Mouse (Mus musculus): ENCODE measurements around the gene Kcnn1. TPM values are rescaled to one million over a fixed set of nuclear protein-coding genes. Genes with fewer than 3 reads are reported as not detected.

Gene Kcnn1
- polyA plus RNA-seq, 1 experiment from 2014 or later = 12.2 TPM

- Histone ChIP-seq H3K27me3 (ENCODE audit: control insufficient read depth, insufficient read depth, low read length) (no peaks in the 10 kb centered on the region), H3K4me3 (ENCODE audit: low read depth, low read length) (peak overlapping the region; percentile 57), H3K9me3 (ENCODE audit: control insufficient read depth, low read length) (no peaks in the 10 kb centered on the region), H3K4me1 (replicated peaks; ENCODE audit: control insufficient read depth, insufficient read depth, low read length) (peaks cover 5% of the 10 kb centered on the region; the same call in 1 of the 2 replicates), H3K27ac (ENCODE audit: low read depth, low read length) (peak overlapping the region; percentile 67), H3K4me2 (replicated peaks; ENCODE audit: low read depth, low read length) (peak overlapping the region; percentile 83), H3K36me3 (ENCODE audit: control insufficient read depth, insufficient read depth, low read length) (no peaks in the 10 kb centered on the region), H3K9ac (ENCODE audit: low read depth, low read length) (peak overlapping the region; percentile 70)
- 4% methylated on average over 59 of the region's 66 CpGs for WGBS
- no peak for DNase-seq (ENCODE audit: low spot score)
- ATAC-seq (ENCODE audit: low FRiP score) = peak; percentile 37
These were observed 24.2 kb downstream of the Kcnn1 start for GRCm38 (mm10) chr8:70838654-70839407.

DNA sequence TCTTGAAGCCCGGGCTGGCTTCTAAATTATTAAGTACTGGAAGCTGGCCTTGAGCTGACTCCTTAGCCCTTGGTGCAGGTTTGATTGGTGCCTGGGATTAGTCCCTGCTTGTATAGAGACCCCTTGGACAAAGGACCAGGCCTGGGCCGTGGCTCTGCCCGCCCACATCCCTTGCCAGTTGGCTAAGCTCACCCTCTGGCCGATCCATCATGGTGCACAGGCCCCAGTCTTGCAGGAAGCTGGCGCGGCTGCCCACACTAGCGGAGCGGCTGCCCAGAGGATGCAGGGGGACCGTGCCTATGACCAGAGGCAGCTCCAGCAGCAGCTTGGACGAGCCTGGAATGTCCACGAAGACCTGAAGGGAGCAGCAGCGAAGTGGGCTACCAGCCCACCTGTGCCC is 26.4 kb downstream of the Kcnn1 start:
- DNase-seq (ENCODE audit: low spot score) (no peak), ATAC-seq (ENCODE audit: low FRiP score) (no peak)
- H3K9ac ChIP-seq (ENCODE audit: low read depth, low read length) = no peak overlapping the region
- no peaks in the 10 kb centered on the region for H3K36me3 ChIP-seq (ENCODE audit: control insufficient read depth, insufficient read depth, low read length)
- H3K4me3 ChIP-seq (ENCODE audit: low read depth, low read length) = no peak overlapping the region
- 91% methylated on average over 12 of the region's 12 CpGs for WGBS
- H3K4me1 ChIP-seq (replicated peaks; ENCODE audit: control insufficient read depth, insufficient read depth, low read length) = peaks cover 5% of the 10 kb centered on the region; the same call in 1 of the 2 replicates
- no peak overlapping the region for H3K27ac ChIP-seq (ENCODE audit: low read depth, low read length)
- H3K27me3 ChIP-seq (ENCODE audit: control insufficient read depth, insufficient read depth, low read length) = no peaks in the 10 kb centered on the region
- no peak overlapping the region for H3K4me2 ChIP-seq (replicated peaks; ENCODE audit: low read depth, low read length)
- H3K9me3 ChIP-seq (ENCODE audit: control insufficient read depth, low read length) = no peaks in the 10 kb centered on the region

DNA sequence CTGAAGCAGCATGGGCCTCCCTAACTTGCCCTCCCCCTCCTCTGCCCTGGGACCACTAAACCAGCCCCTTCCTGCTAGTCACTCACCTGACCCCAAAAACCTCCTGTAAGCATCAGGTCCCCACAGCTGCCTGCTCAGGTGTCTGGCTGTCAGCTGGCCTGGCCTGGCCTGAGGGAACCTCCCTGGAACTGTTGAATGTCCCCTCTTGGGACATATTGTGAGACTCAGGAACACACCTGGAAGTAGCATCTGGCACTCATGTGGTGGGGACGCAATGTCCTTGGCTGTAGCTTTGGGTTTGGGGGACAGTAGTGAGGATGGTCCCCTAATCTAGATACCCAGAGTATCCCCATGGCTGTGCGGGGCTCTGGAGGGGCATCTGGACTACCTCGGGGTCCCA is 29.0 kb downstream of the Kcnn1 start:
- WGBS = 91% methylated on average over 3 of the region's 3 CpGs
- Histone ChIP-seq H3K27me3 (ENCODE audit: control insufficient read depth, insufficient read depth, low read length) (no peaks in the 10 kb centered on the region), H3K36me3 (ENCODE audit: control insufficient read depth, insufficient read depth, low read length) (no peaks in the 10 kb centered on the region), H3K4me3 (ENCODE audit: low read depth, low read length) (no peak overlapping the region), H3K4me1 (replicated peaks; ENCODE audit: control insufficient read depth, insufficient read depth, low read length) (peaks cover 3% of the 10 kb centered on the region; the same call in 1 of the 2 replicates), H3K4me2 (replicated peaks; ENCODE audit: low read depth, low read length) (no peak overlapping the region), H3K9me3 (ENCODE audit: control insufficient read depth, low read length) (no peaks in the 10 kb centered on the region), H3K27ac (ENCODE audit: low read depth, low read length) (no peak overlapping the region), H3K9ac (ENCODE audit: low read depth, low read length) (no peak overlapping the region)
- ATAC-seq (ENCODE audit: low FRiP score) (no peak), DNase-seq (ENCODE audit: low spot score) (no peak)

GRCm38 (mm10) chr8:70833520-70833919 is 29.5 kb downstream of the Kcnn1 start:
- Histone ChIP-seq H3K4me3 (ENCODE audit: low read depth, low read length) (no peak overlapping the region), H3K4me1 (replicated peaks; ENCODE audit: control insufficient read depth, insufficient read depth, low read length) (peaks cover 1% of the 10 kb centered on the region; the same call in 1 of the 2 replicates), H3K36me3 (ENCODE audit: control insufficient read depth, insufficient read depth, low read length) (no peaks in the 10 kb centered on the region), H3K27ac (ENCODE audit: low read depth, low read length) (no peak overlapping the region), H3K27me3 (ENCODE audit: control insufficient read depth, insufficient read depth, low read length) (no peaks in the 10 kb centered on the region), H3K4me2 (replicated peaks; ENCODE audit: low read depth, low read length) (no peak overlapping the region), H3K9me3 (ENCODE audit: control insufficient read depth, low read length) (no peaks in the 10 kb centered on the region), H3K9ac (ENCODE audit: low read depth, low read length) (no peak overlapping the region)
- no peak for ATAC-seq (ENCODE audit: low FRiP score)
- WGBS = 52% methylated on average over 15 of the region's 15 CpGs
- no peak for DNase-seq (ENCODE audit: low spot score)

- no peak overlapping the region for H3K4me2 ChIP-seq (replicated peaks; ENCODE audit: low read depth, low read length)
- no peak overlapping the region for H3K27ac ChIP-seq (ENCODE audit: low read depth, low read length)
- H3K4me3 ChIP-seq (ENCODE audit: low read depth, low read length) = no peak overlapping the region
- H3K9me3 ChIP-seq (ENCODE audit: control insufficient read depth, low read length) = no peaks in the 10 kb centered on the region
- ATAC-seq (ENCODE audit: low FRiP score) = no peak
- 56% methylated on average over 9 of the region's 9 CpGs for WGBS
- H3K27me3 ChIP-seq (ENCODE audit: control insufficient read depth, insufficient read depth, low read length) = no peaks in the 10 kb centered on the region
- no peaks in the 10 kb centered on the region for H3K36me3 ChIP-seq (ENCODE audit: control insufficient read depth, insufficient read depth, low read length)
- peak; percentile 18 for DNase-seq (ENCODE audit: low spot score)
- H3K9ac ChIP-seq (ENCODE audit: low read depth, low read length) = no peak overlapping the region
- H3K4me1 ChIP-seq (replicated peaks; ENCODE audit: control insufficient read depth, insufficient read depth, low read length) = no peaks in the 10 kb centered on the region
These were observed 30.0 kb downstream of the Kcnn1 start for GRCm38 (mm10) chr8:70833018-70833482.

DNA sequence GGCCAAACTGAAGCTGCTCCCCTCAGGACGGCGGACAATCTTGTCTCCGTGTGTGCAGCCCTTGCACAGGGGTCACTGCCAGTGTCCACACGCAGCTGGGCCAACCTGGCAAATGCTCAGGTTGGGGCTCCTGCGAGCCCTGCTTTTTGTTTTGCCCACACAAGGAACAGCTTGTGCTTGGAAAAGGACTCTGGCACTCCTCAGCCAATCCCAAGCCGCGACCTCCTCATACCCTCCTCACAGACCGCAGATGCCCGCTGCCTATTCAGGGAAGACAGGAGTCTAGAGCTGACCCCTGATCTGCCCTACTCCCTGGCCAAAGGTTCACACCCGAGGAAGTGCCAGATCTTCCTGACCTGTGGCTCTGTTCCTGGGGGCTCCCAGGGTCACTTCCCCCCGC is 30.7 kb downstream of the Kcnn1 start:
- Histone ChIP-seq H3K27ac (ENCODE audit: low read depth, low read length) (no peak overlapping the region), H3K27me3 (ENCODE audit: control insufficient read depth, insufficient read depth, low read length) (no peaks in the 10 kb centered on the region), H3K4me2 (replicated peaks; ENCODE audit: low read depth, low read length) (no peak overlapping the region), H3K9me3 (ENCODE audit: control insufficient read depth, low read length) (no peaks in the 10 kb centered on the region), H3K9ac (ENCODE audit: low read depth, low read length) (no peak overlapping the region), H3K4me3 (ENCODE audit: low read depth, low read length) (no peak overlapping the region), H3K36me3 (ENCODE audit: control insufficient read depth, insufficient read depth, low read length) (no peaks in the 10 kb centered on the region), H3K4me1 (replicated peaks; ENCODE audit: control insufficient read depth, insufficient read depth, low read length) (no peaks in the 10 kb centered on the region)
- ATAC-seq (ENCODE audit: low FRiP score) (no peak), DNase-seq (ENCODE audit: low spot score) (no peak)
- WGBS = 66% methylated on average over 11 of the region's 11 CpGs

- DNase-seq (ENCODE audit: low spot score) (no peak), ATAC-seq (ENCODE audit: low FRiP score) (no peak)
- Histone ChIP-seq H3K9ac (ENCODE audit: low read depth, low read length) (no peak overlapping the region), H3K27me3 (ENCODE audit: control insufficient read depth, insufficient read depth, low read length) (no peaks in the 10 kb centered on the region), H3K27ac (ENCODE audit: low read depth, low read length) (no peak overlapping the region), H3K4me3 (ENCODE audit: low read depth, low read length) (no peak overlapping the region), H3K9me3 (ENCODE audit: control insufficient read depth, low read length) (no peaks in the 10 kb centered on the region), H3K4me2 (replicated peaks; ENCODE audit: low read depth, low read length) (no peak overlapping the region), H3K36me3 (ENCODE audit: control insufficient read depth, insufficient read depth, low read length) (no peaks in the 10 kb centered on the region), H3K4me1 (replicated peaks; ENCODE audit: control insufficient read depth, insufficient read depth, low read length) (no peaks in the 10 kb centered on the region)
- 90% methylated on average over 8 of the region's 8 CpGs for WGBS
These were observed 31.5 kb downstream of the Kcnn1 start for GRCm38 (mm10) chr8:70831517-70831916.

DNA sequence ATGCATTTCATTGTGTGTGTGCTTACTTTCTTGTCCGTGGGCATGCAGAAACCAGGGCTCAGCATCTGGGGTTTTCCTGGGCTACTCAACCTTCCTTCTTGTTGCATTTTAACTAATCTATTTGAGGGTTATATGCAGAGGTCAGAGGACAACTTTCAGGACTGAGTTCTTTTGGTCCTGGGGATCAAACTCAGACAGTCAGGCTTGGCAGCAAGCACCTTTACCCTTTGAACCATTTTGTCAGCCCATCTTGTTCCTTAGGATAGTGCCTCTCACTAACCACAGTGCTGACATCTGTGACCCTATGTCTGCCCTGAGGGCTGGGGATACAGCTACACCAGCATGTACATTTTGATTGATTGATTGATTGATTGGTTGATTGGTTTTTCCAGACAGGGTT is 35.3 kb downstream of the Kcnn1 start:
- WGBS = 84% methylated on average over 1 of the region's 1 CpGs
- H3K4me2 ChIP-seq (replicated peaks; ENCODE audit: low read depth, low read length) = no peak overlapping the region
- H3K4me3 ChIP-seq (ENCODE audit: low read depth, low read length) = no peak overlapping the region
- no peak for ATAC-seq (ENCODE audit: low FRiP score)
- no peak overlapping the region for H3K9ac ChIP-seq (ENCODE audit: low read depth, low read length)
- H3K36me3 ChIP-seq (ENCODE audit: control insufficient read depth, insufficient read depth, low read length) = no peaks in the 10 kb centered on the region
- H3K4me1 ChIP-seq (replicated peaks; ENCODE audit: control insufficient read depth, insufficient read depth, low read length) = no peaks in the 10 kb centered on the region
- H3K27me3 ChIP-seq (ENCODE audit: control insufficient read depth, insufficient read depth, low read length) = no peaks in the 10 kb centered on the region
- H3K27ac ChIP-seq (ENCODE audit: low read depth, low read length) = no peak overlapping the region
- DNase-seq (ENCODE audit: low spot score) = no peak
- no peaks in the 10 kb centered on the region for H3K9me3 ChIP-seq (ENCODE audit: control insufficient read depth, low read length)

DNA sequence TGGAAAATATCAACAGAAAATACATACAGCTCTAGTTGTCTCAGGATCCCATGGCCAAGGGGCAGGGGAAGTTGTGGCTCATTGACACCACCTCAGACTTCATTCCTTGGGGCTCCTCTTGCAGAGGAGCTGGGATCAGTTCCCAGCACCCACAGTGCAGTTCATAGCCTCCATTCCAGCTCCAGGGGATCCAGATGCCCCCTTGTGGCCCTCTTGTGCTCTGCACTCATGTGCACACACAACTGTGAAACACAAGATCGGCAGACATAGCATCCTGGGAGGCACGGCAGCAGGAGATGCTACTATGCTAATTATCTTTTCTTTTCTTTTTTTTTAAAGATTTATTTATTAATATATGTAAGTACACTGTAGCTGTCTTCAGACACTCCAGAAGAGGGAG is 36.0 kb downstream of the Kcnn1 start:
- Histone ChIP-seq H3K27me3 (ENCODE audit: control insufficient read depth, insufficient read depth, low read length) (no peaks in the 10 kb centered on the region), H3K9me3 (ENCODE audit: control insufficient read depth, low read length) (no peaks in the 10 kb centered on the region), H3K36me3 (ENCODE audit: control insufficient read depth, insufficient read depth, low read length) (no peaks in the 10 kb centered on the region), H3K9ac (ENCODE audit: low read depth, low read length) (no peak overlapping the region), H3K4me3 (ENCODE audit: low read depth, low read length) (no peak overlapping the region), H3K4me1 (replicated peaks; ENCODE audit: control insufficient read depth, insufficient read depth, low read length) (no peaks in the 10 kb centered on the region), H3K4me2 (replicated peaks; ENCODE audit: low read depth, low read length) (no peak overlapping the region), H3K27ac (ENCODE audit: low read depth, low read length) (no peak overlapping the region)
- ATAC-seq (ENCODE audit: low FRiP score) = no peak
- WGBS = 89% methylated on average over 2 of the region's 2 CpGs
- no peak for DNase-seq (ENCODE audit: low spot score)

All from hindbrain, embryonic 11.5 days (tissue).